Mouse (Mus musculus): ENCODE data around the gene Slc45a2. TPM values are rescaled to one million over a fixed set of nuclear protein-coding genes. Genes with fewer than 3 reads are reported as not detected.
A peak's percentile ranks its signal among the peaks of the same experiment; 100 is the strongest.

The Slc45a2 gene
- total and polyA plus RNA-seq, 2 experiments, result under 0.01 to 0.04 TPM

DNA sequence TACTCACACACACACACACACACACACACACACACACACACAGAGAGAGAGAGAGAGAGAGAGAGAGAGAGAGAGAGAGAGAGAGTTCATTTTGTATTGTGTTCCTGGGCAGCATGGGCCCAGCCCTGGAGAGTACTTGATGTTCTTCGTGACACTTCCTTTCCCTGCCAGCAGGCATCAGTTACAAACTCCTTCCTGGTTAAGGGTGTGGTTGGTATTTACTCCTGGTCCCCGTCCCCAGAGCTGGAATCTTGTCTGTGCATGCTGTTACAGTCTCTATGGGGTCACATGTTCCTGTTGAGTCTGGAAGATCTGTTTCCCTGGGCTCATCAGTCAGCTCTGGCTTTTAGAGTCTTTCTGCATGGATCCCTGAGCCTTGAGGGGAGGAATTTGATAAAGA, 10.1 kb upstream of the Slc45a2 start:
- Histone ChIP-seq H3K4me1 (ENCODE audit: control insufficient read depth, insufficient read depth, low read length) (peaks cover 18% of the 10 kb centered on the region), H3K4me3 (ENCODE audit: insufficient read depth, low read depth, low read length) (no peak overlapping the region), H3K79me2 (ENCODE audit: control insufficient read depth, insufficient read depth, low read length) (0 out of 2 replicates have a peak, but pooled peaks cover 4% of the 10 kb centered on the region), H3K36me3 (ENCODE audit: control insufficient read depth, insufficient read depth, low read length) (peaks cover 59% of the 10 kb centered on the region), H3K27me3 (ENCODE audit: control insufficient read depth, insufficient read depth, low read length) (no peaks in the 10 kb centered on the region), H3K27ac (replicated peaks; ENCODE audit: insufficient read depth, low read depth, low read length) (no peak overlapping the region), H3K9ac (ENCODE audit: low read depth, low read length) (no peak overlapping the region)
- 48% methylated on average over 2 of the region's 2 CpGs for WGBS
- no peak for TF ChIP-seq POLR2A (IDR thresholded peaks at IDR 0.05; ENCODE audit: extremely low read depth, insufficient read depth, low read length)
- no peak for TF ChIP-seq CTCF (IDR thresholded peaks at IDR 0.05; ENCODE audit: low read depth, low read length)
- no peak for DNase-seq (ENCODE audit: extremely low read depth, low read depth, low spot score)

DNA sequence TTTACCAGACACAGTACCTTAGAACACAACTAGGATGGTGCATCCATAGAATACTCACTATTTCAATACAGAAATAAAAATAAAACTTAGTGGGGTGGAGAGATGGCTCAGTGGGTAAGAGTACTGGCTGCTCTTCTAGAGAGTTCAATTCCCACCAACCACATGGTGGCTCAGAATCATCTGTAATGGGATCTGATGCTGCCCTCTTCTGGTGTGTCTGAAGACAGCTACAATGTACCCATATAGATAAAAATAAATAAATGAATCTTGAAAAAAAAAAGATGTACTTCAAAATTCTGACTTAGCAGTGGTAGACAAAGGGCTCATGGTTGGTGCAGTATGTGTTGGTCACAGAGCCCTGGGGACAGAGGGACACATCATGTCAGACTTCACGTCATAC, 9.0 kb upstream of the Slc45a2 start:
- DNase-seq (ENCODE audit: extremely low read depth, low read depth, low spot score), result no peak
- Histone ChIP-seq H3K36me3 (ENCODE audit: control insufficient read depth, insufficient read depth, low read length) (peaks cover 64% of the 10 kb centered on the region), H3K27me3 (ENCODE audit: control insufficient read depth, insufficient read depth, low read length) (no peaks in the 10 kb centered on the region), H3K9ac (ENCODE audit: low read depth, low read length) (no peak overlapping the region), H3K79me2 (ENCODE audit: control insufficient read depth, insufficient read depth, low read length) (0 out of 2 replicates have a peak, but pooled peaks cover 4% of the 10 kb centered on the region), H3K4me1 (ENCODE audit: control insufficient read depth, insufficient read depth, low read length) (peaks cover 15% of the 10 kb centered on the region), H3K4me3 (ENCODE audit: insufficient read depth, low read depth, low read length) (no peak overlapping the region), H3K27ac (replicated peaks; ENCODE audit: insufficient read depth, low read depth, low read length) (no peak overlapping the region)
- 92% methylated on average over 1 of the region's 1 CpGs for WGBS
- TF ChIP-seq CTCF (IDR thresholded peaks at IDR 0.05; ENCODE audit: low read depth, low read length) (no peak), POLR2A (IDR thresholded peaks at IDR 0.05; ENCODE audit: extremely low read depth, insufficient read depth, low read length) (no peak)

DNA sequence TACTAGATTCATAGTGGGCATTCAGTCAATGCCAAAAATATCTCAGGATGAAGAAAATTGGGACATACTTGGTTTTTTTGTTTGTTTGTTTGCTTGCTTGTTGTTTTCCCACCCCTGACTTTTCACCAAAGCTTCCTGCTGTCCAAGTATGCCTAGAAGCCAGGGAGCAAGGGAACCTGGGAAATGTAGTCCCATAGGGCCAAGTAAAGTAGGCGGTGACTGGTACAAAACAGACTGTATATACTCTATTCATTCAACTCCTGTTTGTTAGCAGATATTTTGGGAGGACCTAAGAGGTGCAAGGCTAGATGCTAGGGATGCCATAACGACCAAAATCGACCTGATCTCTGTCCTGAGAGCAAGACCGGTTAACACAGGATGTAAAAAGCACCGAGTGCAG, 689 bp upstream of the Slc45a2 start:
- 55% methylated on average over 5 of the region's 5 CpGs for WGBS
- TF ChIP-seq CTCF (IDR thresholded peaks at IDR 0.05; ENCODE audit: low read depth, low read length) (no peak), POLR2A (IDR thresholded peaks at IDR 0.05; ENCODE audit: extremely low read depth, insufficient read depth, low read length) (no peak)
- Histone ChIP-seq H3K27ac (replicated peaks; ENCODE audit: insufficient read depth, low read depth, low read length) (no peak overlapping the region), H3K4me3 (ENCODE audit: insufficient read depth, low read depth, low read length) (no peak overlapping the region), H3K27me3 (ENCODE audit: control insufficient read depth, insufficient read depth, low read length) (no peaks in the 10 kb centered on the region), H3K79me2 (ENCODE audit: control insufficient read depth, insufficient read depth, low read length) (no peaks in the 10 kb centered on the region), H3K4me1 (ENCODE audit: control insufficient read depth, insufficient read depth, low read length) (peaks cover 5% of the 10 kb centered on the region), H3K36me3 (ENCODE audit: control insufficient read depth, insufficient read depth, low read length) (peaks cover 17% of the 10 kb centered on the region), H3K9ac (ENCODE audit: low read depth, low read length) (no peak overlapping the region)
- DNase-seq (ENCODE audit: extremely low read depth, low read depth, low spot score), result no peak

- 93% methylated on average over 4 of the region's 4 CpGs for WGBS
- no peaks in the 10 kb centered on the region for H3K27me3 ChIP-seq (ENCODE audit: control insufficient read depth, insufficient read depth, low read length)
- no peaks in the 10 kb centered on the region for H3K36me3 ChIP-seq (ENCODE audit: control insufficient read depth, insufficient read depth, low read length)
- no peak for TF ChIP-seq POLR2A (IDR thresholded peaks at IDR 0.05; ENCODE audit: extremely low read depth, insufficient read depth, low read length)
- TF ChIP-seq CTCF (IDR thresholded peaks at IDR 0.05; ENCODE audit: low read depth, low read length), result no peak
- no peak overlapping the region for H3K9ac ChIP-seq (ENCODE audit: low read depth, low read length)
- no peak overlapping the region for H3K27ac ChIP-seq (replicated peaks; ENCODE audit: insufficient read depth, low read depth, low read length)
- H3K4me1 ChIP-seq (ENCODE audit: control insufficient read depth, insufficient read depth, low read length), result no peaks in the 10 kb centered on the region
- no peak overlapping the region for H3K4me3 ChIP-seq (ENCODE audit: insufficient read depth, low read depth, low read length)
- H3K79me2 ChIP-seq (ENCODE audit: control insufficient read depth, insufficient read depth, low read length), result no peaks in the 10 kb centered on the region
- no peak for DNase-seq (ENCODE audit: extremely low read depth, low read depth, low spot score)
Observed at GRCm38 (mm10) chr15:11003791-11004190, 3.3 kb downstream of the Slc45a2 start.

GRCm38 (mm10) chr15:11004646-11005045, 4.1 kb downstream of the Slc45a2 start:
- WGBS, result 75% methylated on average over 6 of the region's 6 CpGs
- Histone ChIP-seq H3K79me2 (ENCODE audit: control insufficient read depth, insufficient read depth, low read length) (no peaks in the 10 kb centered on the region), H3K4me3 (ENCODE audit: insufficient read depth, low read depth, low read length) (no peak overlapping the region), H3K36me3 (ENCODE audit: control insufficient read depth, insufficient read depth, low read length) (no peaks in the 10 kb centered on the region), H3K27ac (replicated peaks; ENCODE audit: insufficient read depth, low read depth, low read length) (no peak overlapping the region), H3K27me3 (ENCODE audit: control insufficient read depth, insufficient read depth, low read length) (no peaks in the 10 kb centered on the region), H3K4me1 (ENCODE audit: control insufficient read depth, insufficient read depth, low read length) (no peaks in the 10 kb centered on the region), H3K9ac (ENCODE audit: low read depth, low read length) (no peak overlapping the region)
- TF ChIP-seq POLR2A (IDR thresholded peaks at IDR 0.05; ENCODE audit: extremely low read depth, insufficient read depth, low read length), result no peak
- no peak for TF ChIP-seq CTCF (IDR thresholded peaks at IDR 0.05; ENCODE audit: low read depth, low read length)
- no peak for DNase-seq (ENCODE audit: extremely low read depth, low read depth, low spot score)

GRCm38 (mm10) chr15:11008756-11009155, 8.2 kb downstream of the Slc45a2 start:
- Histone ChIP-seq H3K79me2 (ENCODE audit: control insufficient read depth, insufficient read depth, low read length) (no peaks in the 10 kb centered on the region), H3K4me3 (ENCODE audit: insufficient read depth, low read depth, low read length) (no peak overlapping the region), H3K9ac (ENCODE audit: low read depth, low read length) (no peak overlapping the region), H3K4me1 (ENCODE audit: control insufficient read depth, insufficient read depth, low read length) (peaks cover 17% of the 10 kb centered on the region; the same call in 1 of the 2 replicates), H3K27ac (replicated peaks; ENCODE audit: insufficient read depth, low read depth, low read length) (no peak overlapping the region), H3K27me3 (ENCODE audit: control insufficient read depth, insufficient read depth, low read length) (no peaks in the 10 kb centered on the region), H3K36me3 (ENCODE audit: control insufficient read depth, insufficient read depth, low read length) (no peaks in the 10 kb centered on the region)
- WGBS, result 11% methylated on average over 5 of the region's 5 CpGs
- peak; percentile 75 for DNase-seq (ENCODE audit: extremely low read depth, low read depth, low spot score)
- peak; percentile 38 for TF ChIP-seq CTCF (IDR thresholded peaks at IDR 0.05; ENCODE audit: low read depth, low read length)
- no peak for TF ChIP-seq POLR2A (IDR thresholded peaks at IDR 0.05; ENCODE audit: extremely low read depth, insufficient read depth, low read length)
